Mouse (Mus musculus) gastrocnemius, postnatal 14 days (tissue): ENCODE measurements around the gene Fam83e. TPM values are rescaled to one million over a fixed set of nuclear protein-coding genes. Genes with fewer than 3 reads are reported as not detected.

ENCODE experiments used
- DNase-seq: peaks from one replicate; pipeline ENCODE4 v3.0.0; 2021; ENCODE audit warnings: mixed read lengths
- intact Hi-C: fragments of 180-260 bp; cut with DNase I; formaldehyde crosslinking; loops from one replicate; pipeline ENCODE4 v1.15.1; 2025; ENCODE audit warnings: low total_unique reads
- total RNA-seq, 2 experiments: library from RNA; stranded (reverse); gene quantifications; 2 replicates each; pipeline ENCODE4 v1.2.3; 2021

Gene Fam83e
- total RNA-seq, 2 experiments from 2014 or later = 0.16 TPM

DNA sequence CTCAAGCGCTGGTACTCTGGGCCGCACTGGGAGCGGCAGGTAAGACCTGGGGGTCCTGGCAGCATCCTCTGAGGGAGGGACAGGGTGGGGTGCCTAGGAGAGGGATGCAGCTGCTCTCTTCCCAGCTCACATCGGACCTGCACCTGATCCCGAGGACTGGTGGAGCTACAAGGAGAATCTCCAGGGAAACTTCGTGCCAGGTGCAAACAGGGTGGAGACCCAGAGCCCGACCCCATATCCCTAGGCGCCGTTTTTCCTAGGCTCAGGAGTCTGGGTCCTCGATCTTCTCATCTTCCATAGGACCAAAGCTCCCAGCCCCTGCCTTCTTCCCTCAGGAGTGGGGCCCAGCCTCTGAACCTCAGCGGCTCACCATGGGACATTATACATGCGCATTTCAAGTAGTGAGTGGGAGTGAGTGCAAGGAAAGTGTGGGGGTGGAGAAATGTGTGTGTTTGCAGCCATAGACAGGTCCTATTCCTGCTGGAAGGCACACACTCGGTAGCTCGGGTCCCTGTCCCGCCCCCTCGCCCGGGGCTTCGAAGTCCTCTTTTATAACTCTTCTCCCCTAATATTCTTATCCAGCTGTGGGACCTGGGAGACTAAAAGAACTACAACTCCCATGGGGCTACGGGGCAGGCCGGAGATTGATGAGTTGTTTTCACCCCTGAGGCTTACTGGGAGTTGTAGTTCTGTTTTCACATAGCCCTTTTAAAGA, 20.6 kb upstream of the Fam83e start:
- DNase-seq = peak; percentile 76
- intact Hi-C loops = no loop called here

GRCm38 (mm10) chr7:45701072-45701471, 19.9 kb upstream of the Fam83e start:
- DNase-seq = no peak
- intact Hi-C loops = no loop called here

DNA sequence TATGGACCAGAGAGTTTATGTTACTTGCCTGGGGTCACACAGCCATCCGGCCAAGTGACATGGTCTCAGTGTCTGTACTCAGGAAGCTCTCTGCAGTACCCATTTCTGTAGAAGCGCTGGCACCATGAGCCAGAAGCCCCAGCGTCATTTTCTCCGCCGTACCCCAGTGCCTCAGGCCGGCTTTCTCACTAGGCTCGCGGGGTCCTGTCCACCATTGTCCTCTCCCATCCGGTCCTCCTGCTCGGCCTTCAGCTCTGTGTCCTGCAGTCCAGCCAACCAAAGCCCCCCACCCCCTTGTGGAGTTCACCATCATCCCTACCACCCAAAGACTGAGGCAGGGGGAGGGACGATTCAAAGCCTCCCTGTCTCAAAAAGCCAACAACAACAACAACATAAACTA, 19.4 kb upstream of the Fam83e start:
- intact Hi-C loops = no loop called here
- DNase-seq = no peak

GRCm38 (mm10) chr7:45702316-45702715, 18.7 kb upstream of the Fam83e start:
- intact Hi-C loops = no loop called here
- DNase-seq = no peak

DNA sequence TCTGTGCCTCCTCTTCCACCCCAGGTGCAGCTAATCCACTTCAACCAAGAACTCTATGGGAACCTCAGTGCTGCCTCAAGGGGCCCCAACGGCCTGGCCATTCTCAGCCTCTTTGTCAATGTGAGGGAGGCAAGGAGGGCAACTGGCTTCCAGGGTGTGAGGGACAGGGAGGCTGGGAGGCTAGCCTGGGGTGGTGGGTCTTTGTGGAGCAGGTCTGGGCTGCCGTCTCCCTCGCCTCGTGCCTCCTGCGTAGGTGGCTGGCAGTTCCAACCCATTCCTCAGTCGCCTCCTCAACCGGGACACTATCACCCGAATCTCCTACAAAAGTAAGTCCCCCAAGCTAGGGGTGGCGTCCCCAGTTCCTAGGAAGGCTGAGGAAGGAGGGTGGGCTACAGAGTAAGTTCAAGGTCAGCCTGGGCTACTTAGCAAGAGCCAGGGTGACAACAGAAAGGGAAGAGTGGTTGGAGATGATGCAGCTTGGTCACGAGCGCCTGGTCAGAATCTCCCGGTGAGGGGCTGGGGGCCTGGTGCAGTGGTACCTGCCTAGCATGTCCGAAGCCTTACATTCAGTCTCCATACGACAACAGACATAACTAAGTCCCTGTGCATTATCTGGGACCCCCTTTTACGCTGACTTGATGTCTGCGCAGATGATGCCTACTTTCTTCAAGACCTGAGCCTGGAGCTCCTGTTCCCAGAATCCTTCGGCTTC, 18.0 kb upstream of the Fam83e start:
- intact Hi-C loops = no loop called here

DNA sequence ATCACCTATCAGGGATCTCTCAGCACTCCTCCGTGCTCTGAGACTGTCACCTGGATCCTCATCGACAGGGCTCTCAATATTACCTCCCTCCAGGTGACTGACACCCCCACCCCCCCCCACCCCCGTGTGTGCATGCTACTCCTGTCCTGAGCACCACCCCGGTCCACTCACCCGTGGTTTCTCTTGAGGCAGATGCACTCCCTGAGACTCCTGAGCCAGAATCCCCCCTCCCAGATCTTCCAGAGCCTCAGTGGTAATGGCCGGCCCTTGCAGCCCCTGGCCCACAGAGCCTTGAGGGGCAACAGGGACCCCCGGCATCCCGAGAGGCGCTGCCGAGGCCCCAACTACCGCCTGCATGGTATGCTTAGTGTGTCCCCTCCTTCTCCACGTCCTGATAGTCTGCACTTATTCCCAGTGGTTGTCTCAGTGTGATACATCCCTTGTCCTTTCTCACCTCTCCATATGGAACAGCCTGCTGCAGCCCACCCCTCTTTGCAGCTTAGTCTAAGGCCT, 17.4 kb upstream of the Fam83e start:
- DNase-seq = no peak
- intact Hi-C loops = no loop called here

More for the DNA sequence above, 18.0 kb upstream of the Fam83e start:
- no peak for DNase-seq

- intact Hi-C loops = no loop called here
- DNase-seq = no peak
Measured at GRCm38 (mm10) chr7:45704046-45704559, 16.9 kb upstream of the Fam83e start.

DNA sequence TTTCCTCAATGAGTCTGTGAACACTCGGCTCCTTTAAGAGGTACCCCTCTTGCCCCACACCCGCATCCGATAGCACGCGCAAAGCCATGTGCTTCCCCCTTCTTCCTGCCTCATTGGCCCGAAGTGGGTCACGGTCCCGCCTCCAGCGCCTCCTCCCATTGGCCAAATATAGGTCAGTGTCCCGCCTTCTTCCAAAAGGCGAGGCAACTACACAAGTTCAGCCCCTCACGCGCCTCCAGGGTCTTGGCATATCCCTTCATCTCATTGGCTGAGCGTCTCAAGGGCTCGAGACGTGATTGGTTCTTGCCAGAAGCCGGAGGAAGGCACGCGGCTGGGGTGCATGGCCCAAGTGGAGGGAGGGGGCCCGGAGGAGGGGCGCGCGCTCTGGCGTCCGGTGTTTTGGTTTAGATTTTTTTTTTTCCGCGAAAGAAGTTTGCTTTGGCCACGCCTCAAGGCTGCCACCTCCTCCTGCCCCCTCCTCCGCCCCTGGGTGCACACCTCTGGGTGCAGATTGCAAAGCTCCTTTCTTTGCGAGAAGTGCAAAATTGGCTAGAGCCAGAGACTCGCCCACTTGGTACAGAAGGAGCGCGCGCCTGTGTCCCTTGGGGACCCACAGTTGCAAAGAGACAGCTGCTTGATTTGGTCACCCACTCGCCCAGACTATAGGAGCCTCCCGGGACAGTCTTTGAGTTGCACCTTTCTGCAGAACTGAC, 16.1 kb upstream of the Fam83e start, which contains the start of gene Dbp:
TSS of gene Dbp (plus strand) at position 359 of the 713 bp plus-strand sequence.
- intact Hi-C loops = no loop called here
- peak; percentile 99 for DNase-seq

GRCm38 (mm10) chr7:45705443-45705864, 15.6 kb upstream of the Fam83e start:
- intact Hi-C loops = no loop called here
- DNase-seq = no peak

GRCm38 (mm10) chr7:45705873-45706281, 15.1 kb upstream of the Fam83e start:
- peak; percentile 91 for DNase-seq
- intact Hi-C loops = no loop called here

GRCm38 (mm10) chr7:45706721-45707241, 14.2 kb upstream of the Fam83e start:
- intact Hi-C loops = no loop called here
- DNase-seq = peak; percentile 94

DNA sequence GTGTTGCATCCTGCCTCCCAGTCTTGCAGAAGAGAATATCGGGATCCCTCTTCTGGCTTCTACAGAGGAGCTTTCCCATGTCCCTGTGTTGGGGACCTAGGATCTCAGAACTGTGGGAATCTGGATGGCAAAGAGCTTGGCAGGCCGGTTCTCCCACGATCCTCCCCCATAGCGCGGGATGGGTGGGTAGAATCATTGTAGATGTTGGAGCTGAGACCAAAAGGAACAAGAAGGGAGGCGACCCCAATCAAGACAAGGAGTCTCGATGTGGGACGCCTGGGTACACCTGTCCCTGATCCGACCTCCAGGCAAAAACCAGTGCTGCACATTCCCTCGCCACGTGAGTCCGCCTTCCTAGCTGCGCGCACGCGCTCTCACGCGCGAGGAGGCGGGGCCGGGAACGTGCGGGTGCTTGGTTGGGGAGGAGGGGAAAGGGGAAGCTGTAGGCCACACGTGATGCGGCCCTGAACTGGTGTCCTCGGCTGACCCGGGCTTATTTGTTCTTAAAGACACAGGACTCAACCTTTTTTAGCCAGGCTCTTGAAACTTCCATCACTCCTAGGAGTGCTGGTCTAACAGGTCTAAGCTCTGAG, 13.5 kb upstream of the Fam83e start:
- intact Hi-C loops = no loop called here
- DNase-seq = peak; percentile 98

DNA sequence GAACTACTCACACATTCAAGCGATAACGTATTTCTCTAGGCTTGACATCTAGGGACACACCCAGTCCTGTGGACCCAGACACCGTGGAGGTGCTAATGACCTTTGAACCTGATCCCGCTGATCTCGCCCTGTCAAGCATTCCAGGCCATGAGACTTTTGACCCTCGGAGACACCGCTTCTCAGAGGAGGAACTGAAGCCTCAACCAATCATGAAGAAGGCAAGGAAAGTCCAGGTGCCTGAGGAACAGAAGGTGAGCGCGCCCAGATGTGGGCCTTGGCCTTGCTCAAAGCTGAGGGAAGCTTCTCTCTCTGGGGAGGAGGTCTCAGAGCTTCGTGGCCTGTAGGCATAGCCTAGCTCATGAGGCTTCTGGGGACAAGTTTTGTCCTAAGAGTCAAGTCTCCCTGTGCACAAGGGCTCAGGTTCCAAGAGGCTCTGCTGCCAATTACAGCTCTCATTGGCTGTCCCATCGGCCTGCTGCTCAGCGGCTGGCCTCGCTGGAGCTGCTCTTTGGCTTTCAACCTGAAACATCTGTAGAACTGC, 12.7 kb upstream of the Fam83e start:
- DNase-seq = peak; percentile 76
- intact Hi-C loops = no loop called here

GRCm38 (mm10) chr7:45709036-45709435, 12.0 kb upstream of the Fam83e start:
- no peak for DNase-seq

DNA sequence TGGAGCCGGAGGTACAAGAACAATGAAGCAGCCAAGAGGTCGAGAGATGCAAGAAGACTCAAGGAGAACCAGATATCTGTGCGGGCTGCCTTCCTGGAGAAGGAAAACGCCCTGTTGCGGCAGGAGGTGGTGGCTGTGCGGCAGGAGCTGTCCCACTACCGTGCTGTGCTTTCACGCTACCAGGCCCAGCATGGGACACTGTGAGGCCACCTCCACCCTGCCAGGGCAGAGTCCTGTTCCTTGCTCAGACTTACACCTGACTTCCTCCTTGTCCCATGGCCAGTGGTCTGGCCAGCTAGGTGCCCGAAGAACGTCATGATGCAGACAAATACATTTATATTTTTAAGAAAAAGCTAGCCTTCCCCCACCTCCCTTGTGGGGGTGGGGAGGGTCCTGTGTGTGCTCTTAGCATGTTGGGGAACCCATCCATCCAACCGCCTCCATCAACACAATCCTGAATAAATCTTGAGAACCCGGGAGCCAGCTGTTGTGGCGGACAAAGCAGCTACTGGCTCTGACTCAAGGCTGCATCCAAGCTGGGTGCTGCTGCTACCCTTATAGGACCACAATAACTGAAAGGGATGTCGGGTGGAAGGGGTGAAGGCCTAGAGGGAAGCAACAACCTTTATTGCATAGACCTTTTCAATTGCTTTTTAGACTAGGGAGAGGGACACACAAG, 11.2 kb upstream of the Fam83e start:
- peak; percentile 18 for DNase-seq
- intact Hi-C loops = no loop called here

More at GRCm38 (mm10) chr7:45709036-45709435, 12.0 kb upstream of the Fam83e start:
- intact Hi-C loops = no loop called here

DNA sequence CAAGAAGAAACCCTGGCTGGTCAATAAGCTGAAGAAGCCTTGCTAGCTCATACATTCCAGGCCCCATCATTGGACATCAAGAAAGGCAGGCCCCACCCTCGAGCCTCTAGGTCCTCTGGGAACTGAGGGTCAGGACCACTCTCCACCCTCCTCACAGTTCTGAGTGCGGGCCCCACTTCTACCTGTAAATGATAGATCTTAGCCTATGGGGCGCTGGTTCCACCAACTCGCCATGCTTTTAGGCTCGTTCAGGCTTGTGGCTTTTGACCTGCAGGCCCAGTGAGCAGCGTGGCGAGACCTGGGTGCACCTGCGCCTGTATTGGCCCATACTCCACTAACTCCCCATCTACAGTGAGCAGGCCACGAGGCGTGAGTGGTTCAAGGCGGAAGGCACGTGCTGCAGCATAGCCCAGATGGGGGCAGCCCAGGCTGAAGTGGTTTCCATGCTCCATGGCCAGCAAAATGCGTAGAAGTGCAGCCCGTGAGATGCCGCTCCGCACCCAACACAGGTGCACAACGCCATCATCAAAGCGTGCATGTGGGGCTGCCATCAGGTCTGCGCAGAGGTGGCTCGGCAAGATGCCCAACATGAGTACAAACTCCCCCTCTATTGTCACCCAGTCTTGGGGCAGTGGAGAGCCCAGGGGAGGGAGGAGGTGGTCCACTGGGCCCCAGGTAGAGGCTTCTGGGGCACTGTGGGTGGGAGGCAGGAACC, 10.4 kb upstream of the Fam83e start:
- intact Hi-C loops = no loop called here
- DNase-seq = peak; percentile 19

DNA sequence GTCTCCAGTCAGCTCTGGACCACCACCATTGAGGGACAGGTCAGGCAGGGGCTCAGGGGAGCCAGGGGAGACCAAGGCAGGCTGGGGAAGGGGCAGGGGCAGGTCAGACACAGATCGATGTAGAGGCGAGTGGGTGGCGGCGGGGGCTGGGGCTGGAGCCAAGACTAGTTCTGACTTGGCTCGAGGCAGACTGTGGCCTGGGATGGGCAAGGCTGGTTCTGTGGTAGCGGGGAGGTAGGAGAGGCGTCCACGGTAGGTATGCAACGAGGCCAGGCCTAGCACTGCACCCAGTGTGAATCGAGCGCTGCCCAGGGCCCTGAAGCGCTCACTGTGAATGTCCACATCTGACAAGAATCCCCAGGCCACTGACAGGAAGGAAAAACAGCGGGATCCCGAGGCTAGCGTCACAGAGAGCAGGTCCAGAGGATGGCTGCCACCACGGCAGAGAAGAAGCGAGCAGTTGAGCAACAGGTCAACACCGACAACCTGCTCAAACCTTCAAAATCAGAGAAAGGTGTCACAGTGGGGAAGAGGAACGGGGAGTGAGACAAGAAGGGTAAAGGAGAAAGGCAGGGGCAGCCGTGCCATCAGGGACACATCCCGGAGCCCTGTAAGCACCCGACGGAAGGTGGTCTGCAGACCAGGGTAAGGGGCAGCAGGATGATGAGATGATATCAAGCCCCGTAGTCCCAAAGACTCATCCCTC, 9.5 kb upstream of the Fam83e start:
- peak; percentile 22 for DNase-seq
- intact Hi-C loops = no loop called here
